Mouse (Mus musculus) retina, postnatal 1 day (tissue): ENCODE data around the gene Hspb11.

Experiments used
- DNase-seq: peaks from one replicate; pipeline ENCODE4 v3.0.0-alpha.2; 2012

Hspb11 gene

GRCm38 (mm10) chr4:107318646-107319045 is 65.3 kb downstream of the Hspb11 start:
- no peak for DNase-seq

- DNase-seq, result no peak
These were observed 67.6 kb downstream of the Hspb11 start for GRCm38 (mm10) chr4:107321041-107321440.

DNA sequence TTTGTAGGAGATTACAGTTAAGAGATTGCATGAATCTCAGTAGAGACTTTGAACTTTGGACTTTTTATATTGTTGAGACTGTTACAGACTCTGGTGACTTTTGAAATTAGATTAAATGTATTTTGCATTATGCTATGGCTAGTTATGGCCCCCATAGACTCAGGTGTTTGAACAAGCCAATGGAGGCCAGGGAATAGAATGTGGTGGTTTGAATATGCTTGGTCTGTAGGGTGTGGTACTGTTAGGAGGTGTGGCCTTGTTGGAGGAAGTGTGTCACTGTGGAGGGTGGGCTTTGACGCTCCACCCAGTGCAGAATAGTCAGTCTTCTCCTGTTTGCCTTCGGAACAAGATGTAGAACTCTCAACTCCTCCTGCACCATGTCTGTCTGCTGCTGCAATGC is 69.7 kb downstream of the Hspb11 start:
- DNase-seq, result no peak

GRCm38 (mm10) chr4:107328530-107328929 is 75.1 kb downstream of the Hspb11 start:
- DNase-seq, result no peak
